Mouse (Mus musculus): ENCODE results near the gene Eif2b3. TPM values are rescaled to one million over a fixed set of nuclear protein-coding genes. Genes with fewer than 3 reads are reported as not detected.

The Eif2b3 gene
- polyA plus RNA-seq, 2 experiments = 30.0 to 45.0 TPM

- Histone ChIP-seq H3K36me3 (ENCODE audit: control insufficient read depth, insufficient read depth, low read length) (no peaks in the 10 kb centered on the region), H3K4me2 (replicated peaks; ENCODE audit: low read depth, low read length, severe bottlenecking) (peak overlapping the region; percentile 77), H3K9ac (ENCODE audit: low read depth, low read length, severe bottlenecking) (peak overlapping the region; percentile 58), H3K4me1 (ENCODE audit: control insufficient read depth, insufficient read depth, low read length) (peaks cover 29% of the 10 kb centered on the region), H3K4me3 (replicated peaks; ENCODE audit: low read length) (peak overlapping the region; percentile 66), H3K9me3 (ENCODE audit: control insufficient read depth, low read length) (no peaks in the 10 kb centered on the region), H3K27ac (replicated peaks; ENCODE audit: low read depth, low read length) (no peak overlapping the region), H3K27me3 (ENCODE audit: control insufficient read depth, insufficient read depth, low read length) (no peaks in the 10 kb centered on the region)
- ATAC-seq (ENCODE audit: low FRiP score, low read depth) (no peak), DNase-seq (ENCODE audit: low spot score) (no peak)
- 14% methylated on average over 5 of the region's 5 CpGs for WGBS
- TF ChIP-seq POLR2A (IDR thresholded peaks at IDR 0.05; ENCODE audit: borderline replicate concordance, extremely low read depth, insufficient read depth, insufficient read length) = no peak
Observed at GRCm38 (mm10) chr4:117096666-117097065, 77.5 kb downstream of the Eif2b3 start.

- Histone ChIP-seq H3K4me1 (ENCODE audit: control insufficient read depth, insufficient read depth, low read length) (peaks cover 29% of the 10 kb centered on the region), H3K27me3 (ENCODE audit: control insufficient read depth, insufficient read depth, low read length) (no peaks in the 10 kb centered on the region), H3K9me3 (ENCODE audit: control insufficient read depth, low read length) (no peaks in the 10 kb centered on the region), H3K9ac (ENCODE audit: low read depth, low read length, severe bottlenecking) (peak overlapping the region; percentile 34; the same call in 1 of the 2 replicates), H3K27ac (replicated peaks; ENCODE audit: low read depth, low read length) (0 out of 2 replicates have a peak overlapping the region, but pooled peaks have one; percentile 30), H3K36me3 (ENCODE audit: control insufficient read depth, insufficient read depth, low read length) (no peaks in the 10 kb centered on the region), H3K4me3 (replicated peaks; ENCODE audit: low read length) (peak overlapping the region; percentile 66), H3K4me2 (replicated peaks; ENCODE audit: low read depth, low read length, severe bottlenecking) (peak overlapping the region; percentile 77)
- TF ChIP-seq POLR2A (IDR thresholded peaks at IDR 0.05; ENCODE audit: borderline replicate concordance, extremely low read depth, insufficient read depth, insufficient read length) = no peak
- WGBS = 31% methylated on average over 8 of the region's 8 CpGs
- ATAC-seq (ENCODE audit: low FRiP score, low read depth) (peak; percentile 59), DNase-seq (ENCODE audit: low spot score) (peak; percentile 47)
Observed at GRCm38 (mm10) chr4:117097969-117098763, 79.0 kb downstream of the Eif2b3 start.

GRCm38 (mm10) chr4:117098764-117099036 lies 79.5 kb downstream of the Eif2b3 start:
- H3K4me1 ChIP-seq (ENCODE audit: control insufficient read depth, insufficient read depth, low read length) = peaks cover 29% of the 10 kb centered on the region
- ATAC-seq (ENCODE audit: low FRiP score, low read depth) = no peak
- TF ChIP-seq POLR2A (IDR thresholded peaks at IDR 0.05; ENCODE audit: borderline replicate concordance, extremely low read depth, insufficient read depth, insufficient read length) = no peak
- H3K9me3 ChIP-seq (ENCODE audit: control insufficient read depth, low read length) = no peaks in the 10 kb centered on the region
- no peak overlapping the region for H3K4me3 ChIP-seq (replicated peaks; ENCODE audit: low read length)
- no peak overlapping the region for H3K27ac ChIP-seq (replicated peaks; ENCODE audit: low read depth, low read length)
- no peaks in the 10 kb centered on the region for H3K27me3 ChIP-seq (ENCODE audit: control insufficient read depth, insufficient read depth, low read length)
- no peak overlapping the region for H3K9ac ChIP-seq (ENCODE audit: low read depth, low read length, severe bottlenecking)
- 68% methylated on average over 2 of the region's 2 CpGs for WGBS
- no peaks in the 10 kb centered on the region for H3K36me3 ChIP-seq (ENCODE audit: control insufficient read depth, insufficient read depth, low read length)
- H3K4me2 ChIP-seq (replicated peaks; ENCODE audit: low read depth, low read length, severe bottlenecking) = no peak overlapping the region
- DNase-seq (ENCODE audit: low spot score) = no peak

GRCm38 (mm10) chr4:117100036-117100435 lies 80.8 kb downstream of the Eif2b3 start:
- peaks cover 25% of the 10 kb centered on the region for H3K4me1 ChIP-seq (ENCODE audit: control insufficient read depth, insufficient read depth, low read length)
- DNase-seq (ENCODE audit: low spot score) (no peak), ATAC-seq (ENCODE audit: low FRiP score, low read depth) (no peak)
- no peak overlapping the region for H3K4me3 ChIP-seq (replicated peaks; ENCODE audit: low read length)
- no peaks in the 10 kb centered on the region for H3K27me3 ChIP-seq (ENCODE audit: control insufficient read depth, insufficient read depth, low read length)
- no peaks in the 10 kb centered on the region for H3K9me3 ChIP-seq (ENCODE audit: control insufficient read depth, low read length)
- no peak overlapping the region for H3K4me2 ChIP-seq (replicated peaks; ENCODE audit: low read depth, low read length, severe bottlenecking)
- no peak overlapping the region for H3K27ac ChIP-seq (replicated peaks; ENCODE audit: low read depth, low read length)
- 76% methylated on average over 4 of the region's 4 CpGs for WGBS
- no peaks in the 10 kb centered on the region for H3K36me3 ChIP-seq (ENCODE audit: control insufficient read depth, insufficient read depth, low read length)
- TF ChIP-seq POLR2A (IDR thresholded peaks at IDR 0.05; ENCODE audit: borderline replicate concordance, extremely low read depth, insufficient read depth, insufficient read length) = no peak
- no peak overlapping the region for H3K9ac ChIP-seq (ENCODE audit: low read depth, low read length, severe bottlenecking)

GRCm38 (mm10) chr4:117101218-117101617 lies 82.0 kb downstream of the Eif2b3 start:
- no peak overlapping the region for H3K4me2 ChIP-seq (replicated peaks; ENCODE audit: low read depth, low read length, severe bottlenecking)
- DNase-seq (ENCODE audit: low spot score) = peak; percentile 35
- ATAC-seq (ENCODE audit: low FRiP score, low read depth) = no peak
- H3K9ac ChIP-seq (ENCODE audit: low read depth, low read length, severe bottlenecking) = no peak overlapping the region
- H3K4me3 ChIP-seq (replicated peaks; ENCODE audit: low read length) = no peak overlapping the region
- 0 out of 2 replicates have a peak, but pooled peaks cover 5% of the 10 kb centered on the region for H3K36me3 ChIP-seq (ENCODE audit: control insufficient read depth, insufficient read depth, low read length)
- H3K4me1 ChIP-seq (ENCODE audit: control insufficient read depth, insufficient read depth, low read length) = peaks cover 14% of the 10 kb centered on the region
- no peak overlapping the region for H3K27ac ChIP-seq (replicated peaks; ENCODE audit: low read depth, low read length)
- H3K9me3 ChIP-seq (ENCODE audit: control insufficient read depth, low read length) = no peaks in the 10 kb centered on the region
- no peaks in the 10 kb centered on the region for H3K27me3 ChIP-seq (ENCODE audit: control insufficient read depth, insufficient read depth, low read length)
- no peak for TF ChIP-seq POLR2A (IDR thresholded peaks at IDR 0.05; ENCODE audit: borderline replicate concordance, extremely low read depth, insufficient read depth, insufficient read length)
- WGBS = 44% methylated on average over 7 of the region's 7 CpGs
